Mouse (Mus musculus) heart, postnatal 0 days (tissue): ENCODE data around the gene Ildr2. TPM values are rescaled to one million over a fixed set of nuclear protein-coding genes. Genes with fewer than 3 reads are reported as not detected.

Experiments used
- ATAC-seq: fragments of 200-750 bp; cut with Nextera tagmentation; 2 replicates; pipeline ENCODE4 v1.8.0; 2017; ENCODE audit warnings: low read depth, moderate number of reproducible peaks, moderate library complexity; ENCODE audit not compliant: insufficient read depth
- DNase-seq: peaks from one replicate; pipeline ENCODE4 v3.0.0-alpha.2; 2016; ENCODE audit warnings: low spot score
- H3K27ac ChIP-seq: fragments of 300-500 bp; sonication (generic); 2 replicates; pipeline ENCODE4 v1.5.1; 2014; ENCODE audit warnings: low read depth, mild to moderate bottlenecking
- H3K27me3 ChIP-seq: fragments of 300-500 bp; sonication (generic); 2 replicates; pipeline ENCODE4 v1.6.1; 2014; ENCODE audit warnings: low read length, mixed read lengths; ENCODE audit not compliant: control insufficient read depth, insufficient read depth
- H3K36me3 ChIP-seq: fragments of 300-500 bp; sonication (generic); replicated peaks from 2 replicates; pipeline ENCODE4 v1.6.1; 2014; ENCODE audit warnings: low read length, mixed read lengths; ENCODE audit not compliant: control insufficient read depth, insufficient read depth
- H3K4me1 ChIP-seq: fragments of 300-500 bp; sonication (generic); 2 replicates; pipeline ENCODE4 v1.6.1; 2014; ENCODE audit warnings: antibody characterized with exemption; ENCODE audit not compliant: control insufficient read depth, insufficient read depth
- H3K4me2 ChIP-seq: fragments of 300-500 bp; sonication (generic); 2 replicates; pipeline ENCODE4 v1.6.1; 2014; ENCODE audit warnings: low read depth, mild to moderate bottlenecking, low read length, moderate library complexity
- H3K4me3 ChIP-seq: fragments of 300-500 bp; sonication (generic); 2 replicates; pipeline ENCODE4 v1.5.1; 2014; ENCODE audit warnings: low read depth, low read length
- H3K9ac ChIP-seq: fragments of 300-500 bp; sonication (generic); replicated peaks from 2 replicates; pipeline ENCODE4 v1.6.1; 2014; ENCODE audit warnings: low read depth, low read length, mixed read lengths
- H3K9me3 ChIP-seq: fragments of 300-500 bp; sonication (generic); replicated peaks from 2 replicates; pipeline ENCODE4 v1.6.1; 2016; ENCODE audit warnings: low read length; ENCODE audit not compliant: control insufficient read depth
- CTCF ChIP-seq: IDR thresholded peaks from 2 replicates; pipeline ENCODE4 v1.5.1; 2016; ENCODE audit warnings: antibody characterized with exemption, control low read depth, low read depth
- EP300 ChIP-seq: IDR thresholded peaks from 2 replicates; pipeline ENCODE4 v1.6.1; 2016; ENCODE audit warnings: antibody characterized with exemption, low read depth
- WGBS: fragments of 180-500 bp; shearing (Covaris S2); extraction: QIAGEN DNeasy Blood & Tissue Kit; methylation state at CpG from one replicate; pipeline ENCODE4 v1.1.7; 2014; 5-methylcytosine and 5-hydroxymethylcytosine counted together
- polyA plus RNA-seq: library from polyadenylated mRNA; unstranded; fragments of >200 nt; fragmentation: Nextera tagmentation; extraction: Ambion mirVana; gene quantifications from 2 replicates; pipeline ENCODE4 v1.2.1, GENCODE M21; 2015
- total RNA-seq: library from RNA; depleted of rRNA; stranded (reverse); fragments of >200 nt; gene quantifications from 2 replicates; pipeline ENCODE4 v1.2.3, GENCODE M21; 2014; ENCODE audit warnings: low replicate concordance

The Ildr2 gene
- total and polyA plus RNA-seq, 2 experiments from 2014 or later: 0.52 to 1.9 TPM

DNA sequence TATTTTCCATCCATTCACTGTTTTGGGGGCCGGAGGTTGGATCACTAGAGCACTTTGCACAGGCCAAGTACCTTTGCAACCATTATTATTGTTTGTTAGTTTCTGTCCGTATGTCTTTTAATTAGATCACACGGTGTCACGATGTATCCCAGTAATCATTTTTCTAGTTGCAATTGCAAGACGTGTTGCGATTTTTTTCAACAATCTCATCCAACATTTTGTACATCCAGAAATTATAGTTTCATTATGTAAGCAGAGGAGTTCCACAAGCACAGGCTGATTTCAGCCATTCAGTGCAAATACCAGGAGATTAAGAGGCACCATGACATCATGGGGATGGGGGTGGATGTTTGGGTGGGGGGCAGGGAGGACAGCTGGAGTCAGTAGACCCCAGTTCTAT, 29.5 kb downstream of the Ildr2 start:
- Histone ChIP-seq H3K27ac (no peak overlapping the region), H3K9ac (no peak overlapping the region), H3K27me3 (peaks cover 4% of the 10 kb centered on the region; the same call in 1 of the 2 replicates), H3K4me2 (no peak overlapping the region), H3K4me3 (no peak overlapping the region), H3K4me1 (no peaks in the 10 kb centered on the region; the same call in 1 of the 2 replicates), H3K36me3 (no peaks in the 10 kb centered on the region), H3K9me3 (no peaks in the 10 kb centered on the region)
- TF ChIP-seq CTCF (no peak), EP300 (no peak)
- no peak for DNase-seq
- 92% methylated on average over 6 of the region's 6 CpGs for WGBS
- no peak for ATAC-seq

DNA sequence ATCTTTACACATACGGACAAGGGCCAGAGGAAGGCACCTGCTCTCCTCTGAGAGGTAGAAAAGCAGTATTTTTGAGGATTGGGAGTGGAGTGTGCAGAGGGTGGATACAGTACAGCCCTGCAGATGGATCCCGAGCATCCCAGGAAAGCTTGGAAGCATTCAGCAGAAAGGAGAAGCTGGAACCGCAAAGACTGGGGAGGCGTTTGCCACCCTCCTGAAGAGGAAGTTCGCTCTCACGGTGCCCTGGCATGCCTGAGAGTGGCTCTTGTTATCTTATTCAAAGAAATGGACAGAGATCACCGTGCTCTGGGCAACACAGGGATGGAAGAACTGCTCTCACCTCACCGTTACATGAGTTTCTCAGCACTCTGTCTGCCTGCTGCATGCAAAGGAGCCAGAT, 30.5 kb downstream of the Ildr2 start:
- H3K4me3 ChIP-seq: no peak overlapping the region
- TF ChIP-seq EP300: no peak
- TF ChIP-seq CTCF: no peak
- H3K4me2 ChIP-seq: no peak overlapping the region
- H3K9ac ChIP-seq: no peak overlapping the region
- no peaks in the 10 kb centered on the region; the same call in 1 of the 2 replicates for H3K4me1 ChIP-seq
- DNase-seq (no peak), ATAC-seq (no peak)
- no peaks in the 10 kb centered on the region for H3K9me3 ChIP-seq
- 66% methylated on average over 8 of the region's 8 CpGs for WGBS
- peaks cover 4% of the 10 kb centered on the region; the same call in 1 of the 2 replicates for H3K27me3 ChIP-seq
- no peak overlapping the region for H3K27ac ChIP-seq
- H3K36me3 ChIP-seq: no peaks in the 10 kb centered on the region

DNA sequence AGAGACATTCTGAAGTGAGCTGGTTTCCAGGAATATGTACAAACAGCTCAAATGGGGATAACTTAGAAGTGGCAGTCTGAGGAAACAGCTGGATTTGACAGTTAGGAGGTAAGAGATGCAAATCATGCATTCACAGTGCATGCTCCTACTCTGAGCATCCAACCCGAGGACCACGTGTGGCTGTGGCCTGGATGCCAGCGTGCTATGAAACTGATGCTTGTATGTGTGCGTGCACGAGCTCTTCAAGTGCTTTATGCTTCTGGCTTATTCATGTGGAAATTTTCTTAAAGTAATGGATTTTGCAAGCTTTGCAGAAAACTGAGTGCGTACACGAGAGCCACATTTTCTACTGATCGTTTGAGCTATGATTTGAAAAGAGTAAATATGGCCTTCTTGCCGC, 32.3 kb downstream of the Ildr2 start:
- no peak for ATAC-seq

DNA sequence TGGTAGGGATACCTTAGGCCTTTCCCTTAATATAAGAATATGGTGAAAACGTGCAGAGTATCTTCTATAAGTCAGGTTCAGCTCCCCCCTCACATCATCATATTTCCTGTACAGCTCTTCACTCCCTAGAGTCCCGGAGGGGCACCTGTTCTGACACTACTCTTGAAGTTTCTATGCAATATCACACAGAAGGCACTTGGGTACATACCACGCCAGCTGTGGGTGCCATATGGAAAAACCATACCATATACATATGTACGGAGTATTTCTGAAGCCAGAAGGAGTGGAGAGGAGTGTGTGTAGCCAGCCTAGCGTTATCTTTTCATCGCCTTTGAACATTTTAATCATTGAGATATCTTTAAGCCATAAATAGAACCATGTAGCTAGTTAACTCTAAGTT, 36.6 kb downstream of the Ildr2 start:
- ATAC-seq: no peak

More for the DNA sequence above, 32.3 kb downstream of the Ildr2 start:
- no peaks in the 10 kb centered on the region for H3K9me3 ChIP-seq
- H3K4me2 ChIP-seq: no peak overlapping the region
- no peak for TF ChIP-seq EP300
- no peak for TF ChIP-seq CTCF
- H3K4me3 ChIP-seq: no peak overlapping the region
- no peak overlapping the region for H3K9ac ChIP-seq
- no peak overlapping the region for H3K27ac ChIP-seq
- DNase-seq: no peak
- H3K36me3 ChIP-seq: no peaks in the 10 kb centered on the region
- H3K4me1 ChIP-seq: no peaks in the 10 kb centered on the region; the same call in 1 of the 2 replicates
- H3K27me3 ChIP-seq: peaks cover 4% of the 10 kb centered on the region; the same call in 1 of the 2 replicates
- 84% methylated on average over 9 of the region's 9 CpGs for WGBS

DNA sequence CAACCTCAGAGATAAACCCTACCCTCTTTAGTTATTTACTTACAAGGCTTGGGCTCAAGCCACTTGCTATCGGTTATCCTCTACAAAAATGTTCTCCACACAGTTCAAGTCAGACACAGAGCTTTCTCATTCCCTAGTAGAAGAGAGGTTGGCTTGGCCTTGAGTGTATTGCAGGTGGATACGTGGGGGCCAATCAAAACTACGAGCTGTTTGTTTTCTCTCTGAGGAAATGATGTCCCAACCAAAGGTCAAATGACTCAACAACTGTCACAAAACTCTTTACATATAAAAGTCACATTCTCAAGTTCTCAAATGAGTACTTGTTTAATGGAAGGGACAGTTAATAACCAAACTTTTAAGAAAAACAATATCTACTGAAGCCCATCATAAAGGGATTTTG, 39.1 kb downstream of the Ildr2 start:
- Histone ChIP-seq H3K9ac (no peak overlapping the region), H3K4me2 (no peak overlapping the region), H3K36me3 (no peaks in the 10 kb centered on the region), H3K9me3 (no peaks in the 10 kb centered on the region), H3K4me3 (no peak overlapping the region), H3K27ac (no peak overlapping the region), H3K4me1 (no peaks in the 10 kb centered on the region), H3K27me3 (no peaks in the 10 kb centered on the region)
- TF ChIP-seq CTCF: no peak
- TF ChIP-seq EP300: no peak
- no peak for ATAC-seq
- DNase-seq: no peak
- 65% methylated on average over 3 of the region's 3 CpGs for WGBS

More for the DNA sequence above, 36.6 kb downstream of the Ildr2 start:
- no peak overlapping the region for H3K4me3 ChIP-seq
- no peak overlapping the region for H3K4me2 ChIP-seq
- no peaks in the 10 kb centered on the region for H3K27me3 ChIP-seq
- no peaks in the 10 kb centered on the region for H3K9me3 ChIP-seq
- no peak overlapping the region for H3K9ac ChIP-seq
- no peak for TF ChIP-seq CTCF
- TF ChIP-seq EP300: no peak
- no peaks in the 10 kb centered on the region for H3K4me1 ChIP-seq
- no peak for DNase-seq
- WGBS: 73% methylated on average over 6 of the region's 6 CpGs
- no peaks in the 10 kb centered on the region for H3K36me3 ChIP-seq
- H3K27ac ChIP-seq: no peak overlapping the region

DNA sequence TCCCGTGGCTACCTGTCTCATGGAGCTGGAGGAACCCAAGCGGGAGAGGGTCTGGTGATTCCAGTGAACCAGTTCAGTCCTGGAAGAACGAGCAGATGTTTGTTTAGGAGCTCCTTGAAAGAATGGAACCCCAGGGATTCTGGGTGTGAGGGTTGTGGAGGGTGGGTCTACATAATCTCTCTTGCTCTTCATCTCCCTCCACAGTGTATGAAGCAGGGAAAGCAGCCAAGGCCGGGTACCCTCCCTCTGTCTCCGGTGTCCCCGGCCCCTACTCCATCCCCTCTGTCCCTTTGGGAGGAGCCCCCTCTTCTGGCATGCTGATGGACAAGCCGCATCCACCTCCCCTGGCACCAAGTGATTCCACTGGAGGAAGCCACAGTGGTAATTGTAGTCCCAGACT, 41.6 kb downstream of the Ildr2 start:
- H3K4me3 ChIP-seq: no peak overlapping the region
- no peak overlapping the region for H3K9ac ChIP-seq
- no peak overlapping the region for H3K4me2 ChIP-seq

More for the DNA sequence above, 41.6 kb downstream of the Ildr2 start:
- DNase-seq: no peak
- Histone ChIP-seq H3K27ac (no peak overlapping the region), H3K4me1 (no peaks in the 10 kb centered on the region), H3K36me3 (no peaks in the 10 kb centered on the region), H3K9me3 (no peaks in the 10 kb centered on the region), H3K27me3 (no peaks in the 10 kb centered on the region)
- ATAC-seq: no peak
- WGBS: 69% methylated on average over 7 of the region's 7 CpGs
- TF ChIP-seq EP300 (no peak), CTCF (no peak)
